Mouse (Mus musculus) CD4-positive helper T cell, adult 2 months (primary cell): ENCODE results near the gene Hnrnpa2b1.
"Not testable (repeated sequence)": the region's sequence is repeated elsewhere in the genome, so short reads cannot be mapped to it uniquely, and the experiment has no call there.

Experiments
- DNase-seq: peaks from one replicate; pipeline ENCODE4 v3.0.0-alpha.2; 2012; ENCODE audit warnings: low read depth, missing footprints, low spot score

Hnrnpa2b1 gene

GRCm38 (mm10) chr6:51469715-51470310, at the start of gene Hnrnpa2b1:
Gene Hnrnpa2b1, minus strand, starts transcription at chr6:51469894.
- DNase-seq, result peak; percentile 99

- DNase-seq, result no peak
Observed at GRCm38 (mm10) chr6:51514860-51515259, 45.2 kb upstream of the Hnrnpa2b1 start.

- DNase-seq, result no peak
Observed at GRCm38 (mm10) chr6:51513745-51514144, 44.1 kb upstream of the Hnrnpa2b1 start.

GRCm38 (mm10) chr6:51510946-51511345, 41.3 kb upstream of the Hnrnpa2b1 start:
- no peak for DNase-seq

- DNase-seq, result peak; percentile 70
Observed at GRCm38 (mm10) chr6:51510094-51510493, 40.4 kb upstream of the Hnrnpa2b1 start.

- DNase-seq, result peak; percentile 90
Observed at GRCm38 (mm10) chr6:51508750-51509648, 39.3 kb upstream of the Hnrnpa2b1 start.

GRCm38 (mm10) chr6:51507556-51507955, 37.9 kb upstream of the Hnrnpa2b1 start:
- no peak for DNase-seq

- DNase-seq, result no peak
Observed at GRCm38 (mm10) chr6:51505671-51506070, 36.0 kb upstream of the Hnrnpa2b1 start.

- no peak for DNase-seq
Observed at GRCm38 (mm10) chr6:51497321-51498111, 27.8 kb upstream of the Hnrnpa2b1 start.

- DNase-seq, result no peak
Observed at GRCm38 (mm10) chr6:51489787-51490186, 20.1 kb upstream of the Hnrnpa2b1 start.

- DNase-seq, result no peak
Observed at GRCm38 (mm10) chr6:51486731-51487130, 17.0 kb upstream of the Hnrnpa2b1 start.

- DNase-seq, result no peak
Observed at GRCm38 (mm10) chr6:51486076-51486710, 16.5 kb upstream of the Hnrnpa2b1 start.

- DNase-seq, result no peak
Observed at GRCm38 (mm10) chr6:51485646-51486045, 16.0 kb upstream of the Hnrnpa2b1 start.

- not testable (repeated sequence) for DNase-seq
Observed at GRCm38 (mm10) chr6:51484556-51484955, 14.9 kb upstream of the Hnrnpa2b1 start.

- no peak for DNase-seq
Observed at GRCm38 (mm10) chr6:51483861-51484260, 14.2 kb upstream of the Hnrnpa2b1 start.

GRCm38 (mm10) chr6:51481548-51481947, 11.9 kb upstream of the Hnrnpa2b1 start:
- DNase-seq, result no peak

- DNase-seq, result no peak
Observed at GRCm38 (mm10) chr6:51479136-51479731, 9.5 kb upstream of the Hnrnpa2b1 start.

- DNase-seq, result no peak
Observed at GRCm38 (mm10) chr6:51472213-51472612, 2.5 kb upstream of the Hnrnpa2b1 start.

- no peak for DNase-seq
Observed at GRCm38 (mm10) chr6:51471782-51472181, 2.1 kb upstream of the Hnrnpa2b1 start.

- DNase-seq, result no peak
Observed at GRCm38 (mm10) chr6:51471179-51471505, 1.4 kb upstream of the Hnrnpa2b1 start.
